Mouse (Mus musculus) kidney, postnatal 14 days (tissue): ENCODE data around the gene Mdk.
A peak's percentile ranks its signal among the peaks of the same experiment; 100 is the strongest.

Experiments used
- DNase-seq: peaks from one replicate; pipeline ENCODE4 v3.0.0; 2022; ENCODE audit warnings: mixed read lengths

Mdk gene

GRCm38 (mm10) chr2:91906141-91906540, 26.0 kb downstream of the Mdk start:
- no peak for DNase-seq

GRCm38 (mm10) chr2:91904618-91905307, 27.3 kb downstream of the Mdk start:
- DNase-seq, result no peak

GRCm38 (mm10) chr2:91903171-91903925, 28.7 kb downstream of the Mdk start:
- DNase-seq, result no peak

GRCm38 (mm10) chr2:91902336-91902735, 29.8 kb downstream of the Mdk start:
- DNase-seq, result no peak

- DNase-seq, result no peak
Measured at GRCm38 (mm10) chr2:91900431-91900830, 31.7 kb downstream of the Mdk start.

- DNase-seq, result no peak
Measured at GRCm38 (mm10) chr2:91899141-91899540, 33.0 kb downstream of the Mdk start.

- peak; percentile 13 for DNase-seq
Measured at GRCm38 (mm10) chr2:91897968-91898367, 34.1 kb downstream of the Mdk start.

- DNase-seq, result no peak
Measured at GRCm38 (mm10) chr2:91895401-91895800, 36.7 kb downstream of the Mdk start.

- DNase-seq, result no peak
Measured at GRCm38 (mm10) chr2:91894716-91895115, 37.4 kb downstream of the Mdk start.

GRCm38 (mm10) chr2:91884616-91885015, 47.5 kb downstream of the Mdk start:
- no peak for DNase-seq

GRCm38 (mm10) chr2:91883961-91884360, 48.1 kb downstream of the Mdk start:
- no peak for DNase-seq
